Mouse (Mus musculus): ENCODE data around the gene Nr5a2. TPM values are rescaled to one million over a fixed set of nuclear protein-coding genes. Genes with fewer than 3 reads are reported as not detected.

Nr5a2 gene
- total and polyA plus RNA-seq, 3 experiments, result 0.18 to 0.80 (median 0.60) TPM

GRCm38 (mm10) chr1:136940603-136941002 lies 19.6 kb downstream of the Nr5a2 start:
- TF ChIP-seq POLR2A (IDR thresholded peaks at IDR 0.05; ENCODE audit: insufficient read depth, low read depth, low read length) (no peak), CTCF (IDR thresholded peaks at IDR 0.05) (no peak), EP300 (IDR thresholded peaks at IDR 0.05; ENCODE audit: insufficient read depth, low read depth, low read length) (no peak)
- no peaks in the 10 kb centered on the region for H3K4me1 ChIP-seq (ENCODE audit: control insufficient read depth, insufficient read depth, low read length)
- no peak for DNase-seq
- WGBS, result 89% methylated on average over 5 of the region's 5 CpGs
- H3K27ac ChIP-seq, result no peak overlapping the region
- H3K27me3 ChIP-seq (ENCODE audit: control insufficient read depth, insufficient read depth, low read length), result no peaks in the 10 kb centered on the region
- H3K79me2 ChIP-seq (replicated peaks; ENCODE audit: control insufficient read depth, insufficient read depth, low read length), result no peaks in the 10 kb centered on the region
- no peak overlapping the region for H3K9ac ChIP-seq (ENCODE audit: low read depth, low read length)
- H3K4me3 ChIP-seq, result no peak overlapping the region
- intact Hi-C loops (cut with DNase I), result loop anchor here (1.0 kb wide), 1 partner anchor 96 kb away; no protein-coding TSS in a partner anchor
- H3K36me3 ChIP-seq (ENCODE audit: control insufficient read depth, insufficient read depth, low read length), result no peaks in the 10 kb centered on the region

DNA sequence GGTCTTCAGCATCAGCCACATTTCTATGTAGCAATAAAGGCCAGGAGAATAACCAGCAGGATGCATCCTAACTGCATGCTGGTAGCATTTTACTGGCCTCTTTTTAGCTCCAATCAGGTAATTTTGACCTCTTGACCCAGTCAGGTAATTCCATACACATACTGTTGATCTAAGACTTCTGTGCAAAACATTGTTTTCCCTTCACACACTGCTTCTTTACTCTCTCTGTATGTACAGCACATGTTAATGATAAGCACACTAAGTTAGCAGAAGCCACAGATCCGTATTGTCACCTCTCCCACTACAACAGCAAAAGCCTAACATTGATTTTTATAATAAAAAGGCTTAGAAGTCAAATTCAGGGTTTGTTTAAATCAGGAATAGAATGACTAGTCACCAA lies 21.0 kb downstream of the Nr5a2 start:
- 74% methylated on average over 1 of the region's 1 CpGs for WGBS
- intact Hi-C loops (cut with DNase I), result no loop called here
- no peaks in the 10 kb centered on the region for H3K27me3 ChIP-seq (ENCODE audit: control insufficient read depth, insufficient read depth, low read length)

DNA sequence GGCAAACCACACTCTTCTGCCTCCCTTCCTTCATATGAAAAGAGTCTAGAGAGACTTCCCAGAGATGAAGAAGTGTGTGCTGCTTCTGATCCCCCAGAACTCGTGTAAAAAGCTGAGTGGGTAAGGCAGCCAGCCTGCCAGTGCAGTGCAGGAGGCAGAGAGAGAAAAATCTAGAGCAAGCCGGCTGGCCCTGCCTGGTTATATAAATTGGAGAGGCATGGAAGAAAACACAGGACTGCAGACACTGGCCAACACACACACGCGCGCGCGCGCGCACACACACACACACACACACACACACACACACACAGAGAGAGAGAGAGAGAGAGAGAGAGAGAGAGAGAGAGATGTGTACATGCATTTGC lies 24.3 kb downstream of the Nr5a2 start:
- intact Hi-C loops (cut with DNase I), result no loop called here
- DNase-seq, result no peak
- no peak overlapping the region for H3K4me3 ChIP-seq
- H3K27me3 ChIP-seq (ENCODE audit: control insufficient read depth, insufficient read depth, low read length), result no peaks in the 10 kb centered on the region
- no peaks in the 10 kb centered on the region for H3K79me2 ChIP-seq (replicated peaks; ENCODE audit: control insufficient read depth, insufficient read depth, low read length)
- no peaks in the 10 kb centered on the region for H3K4me1 ChIP-seq (ENCODE audit: control insufficient read depth, insufficient read depth, low read length)
- 88% methylated on average over 9 of the region's 9 CpGs for WGBS
- TF ChIP-seq POLR2A (IDR thresholded peaks at IDR 0.05; ENCODE audit: insufficient read depth, low read depth, low read length) (no peak), EP300 (IDR thresholded peaks at IDR 0.05; ENCODE audit: insufficient read depth, low read depth, low read length) (no peak), CTCF (IDR thresholded peaks at IDR 0.05) (no peak)
- H3K27ac ChIP-seq, result no peak overlapping the region
- H3K9ac ChIP-seq (ENCODE audit: low read depth, low read length), result no peak overlapping the region
- no peaks in the 10 kb centered on the region for H3K36me3 ChIP-seq (ENCODE audit: control insufficient read depth, insufficient read depth, low read length)

More for the DNA sequence above, 21.0 kb downstream of the Nr5a2 start:
- no peak for TF ChIP-seq EP300 (IDR thresholded peaks at IDR 0.05; ENCODE audit: insufficient read depth, low read depth, low read length)
- no peak for TF ChIP-seq POLR2A (IDR thresholded peaks at IDR 0.05; ENCODE audit: insufficient read depth, low read depth, low read length)
- no peak for TF ChIP-seq CTCF (IDR thresholded peaks at IDR 0.05)
- Histone ChIP-seq H3K27ac (no peak overlapping the region), H3K79me2 (replicated peaks; ENCODE audit: control insufficient read depth, insufficient read depth, low read length) (no peaks in the 10 kb centered on the region), H3K4me3 (no peak overlapping the region), H3K36me3 (ENCODE audit: control insufficient read depth, insufficient read depth, low read length) (no peaks in the 10 kb centered on the region), H3K4me1 (ENCODE audit: control insufficient read depth, insufficient read depth, low read length) (no peaks in the 10 kb centered on the region), H3K9ac (ENCODE audit: low read depth, low read length) (no peak overlapping the region)
- no peak for DNase-seq

- H3K27me3 ChIP-seq (ENCODE audit: control insufficient read depth, insufficient read depth, low read length), result no peaks in the 10 kb centered on the region
- DNase-seq, result no peak
- no peak overlapping the region for H3K9ac ChIP-seq (ENCODE audit: low read depth, low read length)
- intact Hi-C loops (cut with DNase I), result no loop called here
- no peaks in the 10 kb centered on the region for H3K79me2 ChIP-seq (replicated peaks; ENCODE audit: control insufficient read depth, insufficient read depth, low read length)
- H3K27ac ChIP-seq, result no peak overlapping the region
- 73% methylated on average over 8 of the region's 8 CpGs for WGBS
- TF ChIP-seq EP300 (IDR thresholded peaks at IDR 0.05; ENCODE audit: insufficient read depth, low read depth, low read length) (no peak), POLR2A (IDR thresholded peaks at IDR 0.05; ENCODE audit: insufficient read depth, low read depth, low read length) (no peak), CTCF (IDR thresholded peaks at IDR 0.05) (no peak)
- H3K4me3 ChIP-seq, result no peak overlapping the region
- H3K36me3 ChIP-seq (ENCODE audit: control insufficient read depth, insufficient read depth, low read length), result no peaks in the 10 kb centered on the region
- H3K4me1 ChIP-seq (ENCODE audit: control insufficient read depth, insufficient read depth, low read length), result no peaks in the 10 kb centered on the region
Observed at GRCm38 (mm10) chr1:136935316-136935959, 24.8 kb downstream of the Nr5a2 start.

GRCm38 (mm10) chr1:136934051-136934450 lies 26.2 kb downstream of the Nr5a2 start:
- TF ChIP-seq EP300 (IDR thresholded peaks at IDR 0.05; ENCODE audit: insufficient read depth, low read depth, low read length), result no peak
- no peak for TF ChIP-seq POLR2A (IDR thresholded peaks at IDR 0.05; ENCODE audit: insufficient read depth, low read depth, low read length)
- no peak for TF ChIP-seq CTCF (IDR thresholded peaks at IDR 0.05)
- H3K9ac ChIP-seq (ENCODE audit: low read depth, low read length), result no peak overlapping the region
- DNase-seq, result no peak
- H3K27ac ChIP-seq, result no peak overlapping the region
- intact Hi-C loops (cut with DNase I), result no loop called here
- H3K79me2 ChIP-seq (replicated peaks; ENCODE audit: control insufficient read depth, insufficient read depth, low read length), result no peaks in the 10 kb centered on the region
- H3K36me3 ChIP-seq (ENCODE audit: control insufficient read depth, insufficient read depth, low read length), result no peaks in the 10 kb centered on the region
- no peak overlapping the region for H3K4me3 ChIP-seq
- WGBS, result 82% methylated on average over 10 of the region's 10 CpGs
- no peaks in the 10 kb centered on the region for H3K27me3 ChIP-seq (ENCODE audit: control insufficient read depth, insufficient read depth, low read length)
- no peaks in the 10 kb centered on the region for H3K4me1 ChIP-seq (ENCODE audit: control insufficient read depth, insufficient read depth, low read length)

GRCm38 (mm10) chr1:136931026-136931425 lies 29.2 kb downstream of the Nr5a2 start:
- intact Hi-C loops (cut with DNase I), result no loop called here
- Histone ChIP-seq H3K9ac (ENCODE audit: low read depth, low read length) (no peak overlapping the region), H3K36me3 (ENCODE audit: control insufficient read depth, insufficient read depth, low read length) (no peaks in the 10 kb centered on the region), H3K27me3 (ENCODE audit: control insufficient read depth, insufficient read depth, low read length) (no peaks in the 10 kb centered on the region), H3K4me3 (no peak overlapping the region), H3K4me1 (ENCODE audit: control insufficient read depth, insufficient read depth, low read length) (no peaks in the 10 kb centered on the region), H3K27ac (no peak overlapping the region), H3K79me2 (replicated peaks; ENCODE audit: control insufficient read depth, insufficient read depth, low read length) (no peaks in the 10 kb centered on the region)
- TF ChIP-seq POLR2A (IDR thresholded peaks at IDR 0.05; ENCODE audit: insufficient read depth, low read depth, low read length), result no peak
- no peak for TF ChIP-seq CTCF (IDR thresholded peaks at IDR 0.05)
- no peak for TF ChIP-seq EP300 (IDR thresholded peaks at IDR 0.05; ENCODE audit: insufficient read depth, low read depth, low read length)
- 94% methylated on average over 5 of the region's 5 CpGs for WGBS
- no peak for DNase-seq
